8 mouse cellular contexts compared by ENCODE assay signal in genomic region chr2:168544102-168544501, GRCm38 (mm10). TPM values are rescaled to one million over a fixed set of nuclear protein-coding genes. Genes with fewer than 3 reads are reported as not detected.
DNase-seq lines count a peak whose midpoint lies in the region; ATAC-seq lines count a peak whose summit lies in the region.

No protein-coding gene starts in this region.

- peak overlapping the region; percentile 9 for H3K4me2 ChIP-seq in limb, embryonic 13.5 days (replicated peaks)
- no peak overlapping the region; the same call in 1 of the 2 replicates for H3K4me2 ChIP-seq in stomach, embryonic 14.5 days (replicated peaks; ENCODE audit: low read depth, low read length)
- H3K4me2 ChIP-seq in hindbrain, embryonic 14.5 days (replicated peaks) = no peak overlapping the region

- no peak overlapping the region for H3K4me3 ChIP-seq in limb, embryonic 13.5 days
- H3K4me3 ChIP-seq in stomach, embryonic 14.5 days (ENCODE audit: low read depth, low read length) = no peak overlapping the region
- H3K4me3 ChIP-seq in hindbrain, embryonic 14.5 days (replicated peaks; ENCODE audit: low read length) = no peak overlapping the region

- peak overlapping the region; percentile 6 for H3K27ac ChIP-seq in limb, embryonic 13.5 days
- peak overlapping the region; percentile 27; the same call in 1 of the 2 replicates for H3K27ac ChIP-seq in stomach, embryonic 14.5 days (ENCODE audit: low read length)
- no peak overlapping the region for H3K27ac ChIP-seq in hindbrain, embryonic 14.5 days

- ATAC-seq in limb, embryonic 13.5 days (ENCODE audit: low FRiP score, low read depth) = peak; percentile 37
- ATAC-seq in stomach, embryonic 14.5 days (ENCODE audit: insufficient number of reproducible peaks, insufficient read depth, low FRiP score, low read depth) = peak; percentile 73; the same call in 1 of the 2 replicates
- no peak for ATAC-seq in hindbrain, embryonic 14.5 days (ENCODE audit: low FRiP score)

- H3K27me3 ChIP-seq in limb, embryonic 13.5 days = no peaks in the 10 kb centered on the region
- no peaks in the 10 kb centered on the region for H3K27me3 ChIP-seq in stomach, embryonic 14.5 days (ENCODE audit: control insufficient read depth, insufficient read depth, low read length)
- no peaks in the 10 kb centered on the region for H3K27me3 ChIP-seq in hindbrain, embryonic 14.5 days (ENCODE audit: control insufficient read depth, insufficient read depth, low read length)

- DNase-seq in testis, postnatal 10 days (ENCODE audit: low spot score) = peak; percentile 78
- DNase-seq in testis, postnatal 14 days (ENCODE audit: low spot score) = no peak
- DNase-seq in frontal cortex, adult 2 months (ENCODE audit: extremely low spot score in 1 of 2, low spot score in 1 of 2) = peak; percentile 38 to 83
- peak; percentile 24 for DNase-seq in kidney, adult 9 months
- DNase-seq in B cell, adult 2 months = no peak
- DNase-seq in hindbrain, embryonic 14.5 days (ENCODE audit: low spot score) = no peak

- no peaks in the 10 kb centered on the region for H3K36me3 ChIP-seq in limb, embryonic 13.5 days
- H3K36me3 ChIP-seq in stomach, embryonic 14.5 days (ENCODE audit: control insufficient read depth, insufficient read depth, low read length) = no peaks in the 10 kb centered on the region
- H3K36me3 ChIP-seq in hindbrain, embryonic 14.5 days (replicated peaks; ENCODE audit: control insufficient read depth, insufficient read depth) = no peaks in the 10 kb centered on the region

- no peak overlapping the region for H3K9ac ChIP-seq in limb, embryonic 13.5 days
- no peak overlapping the region for H3K9ac ChIP-seq in stomach, embryonic 14.5 days (replicated peaks; ENCODE audit: low read depth, low read length)
- no peak overlapping the region for H3K9ac ChIP-seq in hindbrain, embryonic 14.5 days

- H3K9me3 ChIP-seq in limb, embryonic 13.5 days = no peaks in the 10 kb centered on the region
- no peaks in the 10 kb centered on the region for H3K9me3 ChIP-seq in stomach, embryonic 14.5 days (ENCODE audit: control insufficient read depth, low read depth, low read length)
- no peaks in the 10 kb centered on the region for H3K9me3 ChIP-seq in hindbrain, embryonic 14.5 days (ENCODE audit: control insufficient read depth, low read length)

- WGBS in limb, embryonic 13.5 days = 15% methylated on average over 13 of the region's 13 CpGs
- 22% methylated on average over 13 of the region's 13 CpGs for WGBS in stomach, embryonic 14.5 days
- WGBS in hindbrain, embryonic 14.5 days = 61% methylated on average over 13 of the region's 13 CpGs

- H3K4me1 ChIP-seq in limb, embryonic 13.5 days = peaks cover 66% of the 10 kb centered on the region
- peaks cover 30% of the 10 kb centered on the region for H3K4me1 ChIP-seq in stomach, embryonic 14.5 days (ENCODE audit: control insufficient read depth, insufficient read depth, low read length)
- H3K4me1 ChIP-seq in hindbrain, embryonic 14.5 days (replicated peaks; ENCODE audit: control insufficient read depth, insufficient read depth, low read length) = peaks cover 8% of the 10 kb centered on the region; the same call in 1 of the 2 replicates

RNA-seq across cellular contexts. Expression of gene Nfatc2, which starts 57.4 kb away (rescaled TPM):
- polyA plus RNA-seq in frontal cortex, adult 2 months (2012; rRNA removed) = 7.6 and 8.5 TPM in 2 replicates
- 6.3 and 7.3 TPM in 2 replicates for polyA plus RNA-seq in limb, embryonic 13.5 days (2015; fragmentation: Nextera tagmentation; extraction: Ambion mirVana)
- 3.0 and 3.5 TPM in 2 replicates for polyA plus RNA-seq in stomach, embryonic 14.5 days (2014; fragmentation: Nextera tagmentation; extraction: Ambion mirVana)
- 3.4 and 3.7 TPM in 2 replicates for polyA plus RNA-seq in hindbrain, embryonic 14.5 days (2014; fragmentation: Nextera tagmentation; extraction: Ambion mirVana)

Comparison
In these comparisons a context has a peak if more than half of its experiments do, and no peak if none do; other contexts are left out.
1. DNase-seq: peak in testis, postnatal 10 days (single experiment), frontal cortex, adult 2 months (2 of 2) and kidney, adult 9 months (single experiment); none in testis, postnatal 14 days (single experiment), B cell, adult 2 months (0 of 2) and hindbrain, embryonic 14.5 days (single experiment).